Mouse (Mus musculus) spleen, embryonic (tissue): ENCODE measurements around the gene Ctu2.

Experiments
- CTCF ChIA-PET: fragments of 350-600 bp; sonication (Branson Sonifier 250); formaldehyde crosslinking; loops from one replicate; lab custom pipeline; 2022; lab: Charles Lee

The Ctu2 gene

GRCm38 (mm10) chr8:122475580-122476320 lies at the start of gene Ctu2, which contains the start of gene Rnf166:
Ctu2 (plus strand) TSS chr8:122476143.
Rnf166 (minus strand) TSS chr8:122476064.
- CTCF ChIA-PET = no interaction called here

GRCm38 (mm10) chr8:122426145-122426544 lies 49.8 kb upstream of the Ctu2 start:
- CTCF ChIA-PET = no interaction called here

GRCm38 (mm10) chr8:122427607-122428006 lies 48.3 kb upstream of the Ctu2 start:
- CTCF ChIA-PET = no interaction called here

- CTCF ChIA-PET = no interaction called here
Observed at GRCm38 (mm10) chr8:122428163-122428562, 47.8 kb upstream of the Ctu2 start.

- CTCF ChIA-PET = interaction anchor here (0.6 to 0.9 kb wide), 3 partner anchors 14 to 45 kb away, joined by 3 to 5 read pairs (median 3); no protein-coding TSS in a partner anchor
Observed at GRCm38 (mm10) chr8:122430058-122430636, 45.8 kb upstream of the Ctu2 start.

GRCm38 (mm10) chr8:122430646-122431045 lies 45.3 kb upstream of the Ctu2 start:
- CTCF ChIA-PET = interaction anchor here (0.6 kb wide), 1 partner anchor 14 kb away, joined by 3 read pairs; no protein-coding TSS in a partner anchor

GRCm38 (mm10) chr8:122431694-122432442 lies 44.1 kb upstream of the Ctu2 start:
- CTCF ChIA-PET = no interaction called here

- CTCF ChIA-PET = no interaction called here
Observed at GRCm38 (mm10) chr8:122432443-122433268, 43.3 kb upstream of the Ctu2 start, which contains the start of gene Cyba. Cyba (minus strand) TSS chr8:122432930.

- CTCF ChIA-PET = no interaction called here
Observed at GRCm38 (mm10) chr8:122433269-122433905, 42.6 kb upstream of the Ctu2 start.

- CTCF ChIA-PET = interaction anchor here (0.7 kb wide), 1 partner anchor 120 kb away, joined by 5 read pairs; no protein-coding TSS in a partner anchor
Observed at GRCm38 (mm10) chr8:122435375-122435774, 40.6 kb upstream of the Ctu2 start.

- CTCF ChIA-PET = interaction anchor here (0.7 kb wide), 1 partner anchor 119 kb away, joined by 5 read pairs; no protein-coding TSS in a partner anchor
Observed at GRCm38 (mm10) chr8:122436146-122436545, 39.8 kb upstream of the Ctu2 start.

GRCm38 (mm10) chr8:122436586-122437125 lies 39.3 kb upstream of the Ctu2 start:
- CTCF ChIA-PET = interaction anchor here (1.3 kb wide), 1 partner anchor 45 kb away, joined by 3 read pairs; no protein-coding TSS in a partner anchor

- CTCF ChIA-PET = interaction anchor here (0.6 to 1.3 kb wide), 3 partner anchors 11 to 103 kb away, joined by 3 to 4 read pairs (median 3); no protein-coding TSS in a partner anchor
Observed at GRCm38 (mm10) chr8:122437708-122438331, 38.1 kb upstream of the Ctu2 start.

- CTCF ChIA-PET = no interaction called here
Observed at GRCm38 (mm10) chr8:122439336-122439735, 36.6 kb upstream of the Ctu2 start.

GRCm38 (mm10) chr8:122441326-122441725 lies 34.6 kb upstream of the Ctu2 start:
- CTCF ChIA-PET = interaction anchor here (0.5 to 0.6 kb wide), 2 partner anchors 61 to 166 kb away, joined by 3 to 4 read pairs; no protein-coding TSS in a partner anchor

GRCm38 (mm10) chr8:122442356-122442755 lies 33.6 kb upstream of the Ctu2 start:
- CTCF ChIA-PET = no interaction called here

- CTCF ChIA-PET = no interaction called here
Observed at GRCm38 (mm10) chr8:122442781-122443180, 33.2 kb upstream of the Ctu2 start.

GRCm38 (mm10) chr8:122443262-122444006 lies 32.5 kb upstream of the Ctu2 start, which contains the start of gene Mvd:
Mvd (minus strand) TSS chr8:122443422.
- CTCF ChIA-PET = interaction anchor here (0.6 kb wide), 1 partner anchor 44 kb away, joined by 3 read pairs; no protein-coding TSS in a partner anchor
